Mouse (Mus musculus) intestine, embryonic 14.5 days (tissue): ENCODE measurements at regions not wholly inside any gene's neighbourhood (a gene's known extent, or its start where the extent isn't known, plus 50 kb on each side); places are given as distances from the start of the nearest gene placed in this dataset.
A peak's percentile ranks its signal among the peaks of the same experiment; 100 is the strongest.

Experiments used
- ATAC-seq: fragments of 200-750 bp; cut with Nextera tagmentation; replicated peaks from 2 replicates; pipeline ENCODE4 v1.8.0; 2017; ENCODE audit warnings: low read depth, moderate number of reproducible peaks, moderate TSS enrichment, moderate library complexity; ENCODE audit not compliant: low FRiP score, low TSS enrichment
- DNase-seq: peaks from one replicate; pipeline ENCODE4 v3.0.0-alpha.2; 2018; ENCODE audit warnings: low spot score
- H3K27ac ChIP-seq: fragments of 300-500 bp; sonication (generic); 2 replicates; pipeline ENCODE4 v1.5.1; 2014; ENCODE audit warnings: low read depth, mild to moderate bottlenecking, control low read depth
- H3K27me3 ChIP-seq: fragments of 300-500 bp; sonication (generic); replicated peaks from 2 replicates; pipeline ENCODE4 v1.6.1; 2014; ENCODE audit warnings: low read length, control low read depth; ENCODE audit not compliant: control insufficient read depth, insufficient read depth
- H3K36me3 ChIP-seq: fragments of 300-500 bp; sonication (generic); 2 replicates; pipeline ENCODE4 v1.6.1; 2014; ENCODE audit warnings: low read length, control low read depth; ENCODE audit not compliant: control insufficient read depth, insufficient read depth
- H3K4me1 ChIP-seq: fragments of 300-500 bp; sonication (generic); replicated peaks from 2 replicates; pipeline ENCODE4 v1.6.1; 2014; ENCODE audit warnings: low read length, control low read depth, mixed read lengths; ENCODE audit not compliant: control insufficient read depth, insufficient read depth
- H3K4me2 ChIP-seq: fragments of 300-500 bp; sonication (generic); 2 replicates; pipeline ENCODE4 v1.6.1; 2014; ENCODE audit warnings: low read length
- H3K4me3 ChIP-seq: fragments of 300-500 bp; sonication (generic); 2 replicates; pipeline ENCODE4 v1.5.1; 2014; ENCODE audit warnings: low read depth, low read length, control low read depth, mixed read lengths
- H3K9ac ChIP-seq: fragments of 300-500 bp; sonication (generic); 2 replicates; pipeline ENCODE4 v1.6.1; 2014; ENCODE audit warnings: mild to moderate bottlenecking, low read length
- H3K9me3 ChIP-seq: fragments of 300-500 bp; sonication (generic); 2 replicates; pipeline ENCODE4 v1.6.1; 2016; ENCODE audit warnings: low read length, control low read depth; ENCODE audit not compliant: control insufficient read depth
- WGBS: fragments of 180-500 bp; shearing (Covaris S2); extraction: QIAGEN DNeasy Blood & Tissue Kit; methylation state at CpG from one replicate; pipeline ENCODE4 v1.1.7; 2014; 5-methylcytosine and 5-hydroxymethylcytosine counted together

DNA sequence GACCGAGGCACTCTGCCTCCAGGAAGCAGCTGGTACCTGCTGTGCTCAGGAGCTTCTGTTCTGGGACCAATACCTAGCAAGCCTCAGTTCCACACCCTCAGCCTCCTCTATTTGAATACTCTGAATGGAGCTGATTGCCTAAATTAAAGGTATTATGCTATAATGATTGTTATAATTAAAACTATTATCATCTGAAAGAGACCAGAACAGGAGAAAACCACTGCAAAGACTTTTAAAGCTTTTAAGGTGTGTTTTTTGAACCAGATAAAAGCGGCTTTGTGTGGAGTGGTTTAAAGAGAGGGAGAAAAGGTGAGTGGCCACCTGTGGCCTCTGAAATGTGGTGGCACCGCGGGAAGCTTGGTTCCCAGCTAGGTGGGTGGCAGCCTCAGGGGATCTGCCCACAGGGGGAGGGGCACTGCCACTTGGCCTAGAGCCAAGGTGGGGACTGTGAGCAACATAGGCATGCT, 115.6 kb downstream of the 9530068E07Rik start:
- Histone ChIP-seq H3K36me3 (no peaks in the 10 kb centered on the region), H3K9ac (no peak overlapping the region), H3K4me2 (no peak overlapping the region), H3K4me3 (no peak overlapping the region), H3K27ac (no peak overlapping the region), H3K27me3 (no peaks in the 10 kb centered on the region), H3K4me1 (no peaks in the 10 kb centered on the region), H3K9me3 (0 out of 2 replicates have a peak, but pooled peaks cover 2% of the 10 kb centered on the region)
- DNase-seq: no peak
- 50% methylated on average over 4 of the region's 4 CpGs for WGBS
- no peak for ATAC-seq

DNA sequence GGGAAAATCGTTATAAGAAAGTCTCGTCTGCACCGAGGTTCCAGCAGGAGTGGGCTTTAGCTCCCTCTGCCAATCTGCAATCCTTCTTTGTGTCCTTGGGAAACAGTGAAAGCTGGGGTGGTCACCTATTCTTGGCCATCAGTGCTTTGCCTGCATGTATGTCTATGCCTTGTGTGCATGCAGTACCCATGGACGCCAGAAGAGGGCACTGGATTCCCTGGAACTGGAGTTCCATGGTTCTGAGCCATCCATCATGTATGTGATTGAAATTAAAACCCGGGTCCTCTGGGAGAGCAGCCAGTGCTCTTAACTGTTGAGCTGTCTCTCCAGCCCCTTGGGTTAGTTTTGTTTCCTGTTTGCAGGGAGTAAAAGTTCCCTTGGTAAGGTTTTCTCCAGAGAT, 121.1 kb downstream of the 9530068E07Rik start:
- Histone ChIP-seq H3K27me3 (no peaks in the 10 kb centered on the region), H3K4me1 (0 out of 2 replicates have a peak, but pooled peaks cover 5% of the 10 kb centered on the region), H3K27ac (no peak overlapping the region), H3K4me2 (no peak overlapping the region), H3K36me3 (no peaks in the 10 kb centered on the region), H3K9me3 (no peaks in the 10 kb centered on the region), H3K9ac (no peak overlapping the region), H3K4me3 (no peak overlapping the region)
- no peak for DNase-seq
- no peak for ATAC-seq
- 67% methylated on average over 5 of the region's 5 CpGs for WGBS

DNA sequence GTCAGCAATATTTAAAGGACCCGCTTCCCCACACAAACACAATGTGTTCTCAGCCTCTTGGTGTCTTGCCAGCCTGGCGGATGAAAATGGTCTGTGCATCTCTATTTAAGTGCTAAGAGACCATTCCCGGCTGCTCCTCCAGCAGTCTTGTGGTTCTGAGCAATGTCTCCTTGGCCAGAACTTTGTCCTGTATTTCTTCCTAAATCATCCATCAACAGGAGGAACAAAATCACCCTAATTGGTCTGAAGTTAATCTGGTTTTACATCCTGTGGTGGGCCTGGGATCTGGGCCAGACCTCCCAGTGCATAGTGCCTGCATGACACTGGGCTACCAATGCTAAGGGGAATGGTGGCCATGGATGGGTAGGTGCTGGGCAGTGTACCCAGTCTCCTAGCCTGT, 123.6 kb downstream of the 9530068E07Rik start:
- DNase-seq (no peak), ATAC-seq (no peak)
- Histone ChIP-seq H3K36me3 (no peaks in the 10 kb centered on the region), H3K27me3 (no peaks in the 10 kb centered on the region), H3K27ac (no peak overlapping the region), H3K4me3 (no peak overlapping the region), H3K4me1 (0 out of 2 replicates have a peak, but pooled peaks cover 5% of the 10 kb centered on the region), H3K4me2 (no peak overlapping the region), H3K9me3 (no peaks in the 10 kb centered on the region), H3K9ac (no peak overlapping the region)
- WGBS: 29% methylated on average over 3 of the region's 3 CpGs

GRCm38 (mm10) chr11:52521879-52522278, 125.7 kb downstream of the 9530068E07Rik start:
- ATAC-seq (no peak; the same call in 1 of the 2 replicates), DNase-seq (peak; percentile 70)
- H3K27me3 ChIP-seq: no peaks in the 10 kb centered on the region
- H3K36me3 ChIP-seq: no peaks in the 10 kb centered on the region
- H3K4me1 ChIP-seq: 0 out of 2 replicates have a peak, but pooled peaks cover 5% of the 10 kb centered on the region
- no peaks in the 10 kb centered on the region for H3K9me3 ChIP-seq
- 48% methylated on average over 4 of the region's 4 CpGs for whole genome bisulfite sequencing
- H3K4me3 ChIP-seq: no peak overlapping the region
- no peak overlapping the region for H3K9ac ChIP-seq
- H3K27ac ChIP-seq: no peak overlapping the region
- no peak overlapping the region for H3K4me2 ChIP-seq

GRCm38 (mm10) chr11:52522384-52522783, 126.2 kb downstream of the 9530068E07Rik start:
- DNase-seq (no peak), ATAC-seq (no peak)
- Histone ChIP-seq H3K9ac (no peak overlapping the region), H3K4me3 (no peak overlapping the region), H3K27me3 (no peaks in the 10 kb centered on the region), H3K4me2 (no peak overlapping the region), H3K4me1 (0 out of 2 replicates have a peak, but pooled peaks cover 5% of the 10 kb centered on the region), H3K9me3 (no peaks in the 10 kb centered on the region), H3K27ac (no peak overlapping the region), H3K36me3 (no peaks in the 10 kb centered on the region)
- 60% methylated on average over 3 of the region's 3 CpGs for WGBS

DNA sequence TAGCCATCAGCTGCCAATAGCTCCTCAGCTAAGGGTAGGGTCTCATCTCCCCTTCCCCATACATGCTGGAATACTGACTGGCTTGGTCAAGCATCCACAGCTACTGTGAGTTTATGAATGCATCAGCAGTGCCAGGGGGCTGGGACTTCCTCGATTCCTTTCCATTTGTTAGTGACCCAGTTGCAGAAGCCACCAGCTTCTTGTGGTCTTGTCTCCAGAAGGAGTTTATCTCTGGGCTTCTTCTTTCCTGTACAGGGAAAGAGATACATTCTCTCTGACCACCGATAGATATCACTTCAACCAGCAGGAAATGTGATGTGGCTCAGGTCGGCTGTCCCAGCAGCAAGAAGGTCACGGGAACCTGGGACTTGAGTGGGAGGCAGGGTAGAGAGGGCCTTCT, 127.0 kb downstream of the 9530068E07Rik start:
- Histone ChIP-seq H3K4me2 (no peak overlapping the region), H3K9me3 (no peaks in the 10 kb centered on the region), H3K27me3 (no peaks in the 10 kb centered on the region), H3K36me3 (no peaks in the 10 kb centered on the region), H3K4me3 (no peak overlapping the region), H3K4me1 (0 out of 2 replicates have a peak, but pooled peaks cover 5% of the 10 kb centered on the region), H3K9ac (no peak overlapping the region), H3K27ac (no peak overlapping the region)
- DNase-seq (no peak), ATAC-seq (no peak)
- 80% methylated on average over 4 of the region's 4 CpGs for WGBS

GRCm38 (mm10) chr11:52523671-52524070, 127.4 kb downstream of the 9530068E07Rik start:
- DNase-seq: no peak
- no peak overlapping the region for H3K9ac ChIP-seq
- H3K27me3 ChIP-seq: no peaks in the 10 kb centered on the region
- H3K36me3 ChIP-seq: no peaks in the 10 kb centered on the region
- 0 out of 2 replicates have a peak, but pooled peaks cover 5% of the 10 kb centered on the region for H3K4me1 ChIP-seq
- no peaks in the 10 kb centered on the region for H3K9me3 ChIP-seq
- ATAC-seq: no peak
- no peak overlapping the region for H3K27ac ChIP-seq
- H3K4me2 ChIP-seq: no peak overlapping the region
- no peak overlapping the region for H3K4me3 ChIP-seq
- WGBS: 49% methylated on average over 2 of the region's 2 CpGs

DNA sequence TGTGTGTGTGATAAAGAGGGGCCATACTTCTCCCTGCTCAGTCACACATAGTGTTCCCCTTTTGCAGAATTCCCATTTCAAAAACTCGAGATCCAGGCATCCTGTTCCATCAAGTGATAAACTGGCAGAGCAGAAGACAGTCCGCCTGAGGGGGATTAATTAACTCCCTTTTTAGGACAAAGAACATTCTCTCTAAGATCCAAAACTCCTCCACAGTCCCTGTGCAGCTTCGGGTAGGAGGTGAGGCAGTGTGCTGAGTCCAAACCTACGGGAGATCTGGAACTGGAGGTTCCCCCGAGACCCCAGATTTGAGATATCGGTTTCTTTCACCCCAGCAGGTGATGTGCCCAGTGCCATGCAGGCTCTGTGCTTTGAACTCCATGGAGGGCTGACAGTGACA, 129.2 kb downstream of the 9530068E07Rik start:
- H3K27ac ChIP-seq: no peak overlapping the region
- no peak for ATAC-seq
- no peaks in the 10 kb centered on the region for H3K27me3 ChIP-seq
- no peaks in the 10 kb centered on the region for H3K9me3 ChIP-seq
- H3K4me3 ChIP-seq: no peak overlapping the region
- 72% methylated on average over 6 of the region's 6 CpGs for whole genome bisulfite sequencing
- no peak overlapping the region for H3K9ac ChIP-seq
- no peaks in the 10 kb centered on the region for H3K36me3 ChIP-seq
- no peak for DNase-seq
- no peaks in the 10 kb centered on the region for H3K4me1 ChIP-seq
- no peak overlapping the region for H3K4me2 ChIP-seq

GRCm38 (mm10) chr11:52526306-52526705, 130.1 kb downstream of the 9530068E07Rik start:
- no peak overlapping the region for H3K4me3 ChIP-seq
- H3K27ac ChIP-seq: no peak overlapping the region
- H3K36me3 ChIP-seq: no peaks in the 10 kb centered on the region
- ATAC-seq (no peak), DNase-seq (no peak)
- H3K9me3 ChIP-seq: no peaks in the 10 kb centered on the region
- whole genome bisulfite sequencing: 80% methylated on average over 6 of the region's 6 CpGs
- no peak overlapping the region for H3K4me2 ChIP-seq
- H3K4me1 ChIP-seq: no peaks in the 10 kb centered on the region
- no peaks in the 10 kb centered on the region for H3K27me3 ChIP-seq
- no peak overlapping the region for H3K9ac ChIP-seq
